Mouse (Mus musculus) activated CD4-positive, CD25-positive, alpha-beta regulatory T cell, adult 4 months (primary cell): Measurements from ENCODE around the gene Sema6d. TPM values are rescaled to one million over a fixed set of nuclear protein-coding genes. Genes with fewer than 3 reads are reported as not detected.

ENCODE experiments used
- ATAC-seq: one replicate; pipeline ENCODE4 v1.8.0; 2017
- polyA plus RNA-seq, 2 experiments: library from polyadenylated mRNA; unstranded; fragments of 100-300 nt; shearing (Covaris generic); gene quantifications; one replicate each; pipeline ENCODE4 v1.2.1; 2017

The Sema6d gene
- polyA plus RNA-seq, 2 experiments from 2014 or later: 0.95 to 1.5 TPM

DNA sequence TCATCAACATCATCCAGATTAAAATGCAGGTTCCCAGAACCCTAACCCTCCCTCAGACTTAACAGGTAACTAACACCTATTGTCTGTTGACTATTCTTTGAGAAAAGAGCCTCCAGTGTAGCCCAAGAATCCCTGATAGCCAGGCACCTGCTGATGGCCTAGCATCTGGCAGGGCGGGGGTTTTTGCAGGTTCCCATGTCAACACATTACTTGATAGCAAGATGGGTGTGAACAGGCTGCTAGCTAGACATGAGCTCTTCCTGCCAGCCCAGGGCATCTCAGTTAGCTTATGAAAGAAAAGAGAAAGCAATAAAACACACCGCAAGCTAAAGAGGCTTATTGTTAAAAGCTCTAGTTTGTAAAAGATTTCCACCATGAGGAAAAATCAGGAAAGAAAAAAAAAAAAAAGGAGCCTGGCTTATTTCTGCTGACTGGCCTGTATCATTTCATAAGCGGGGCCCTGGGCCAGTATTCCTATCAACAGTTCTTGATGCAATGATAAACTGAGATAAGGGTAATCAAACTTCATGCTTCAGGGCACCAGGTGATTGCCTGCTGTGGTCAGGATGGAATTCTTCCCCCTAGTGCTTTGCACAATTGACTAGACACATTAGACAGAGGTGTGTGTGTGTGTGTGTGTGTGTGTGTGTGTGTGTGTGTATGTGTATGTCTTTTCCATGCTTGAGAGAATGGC is 528.9 kb downstream of the Sema6d start:
- ATAC-seq: peak; percentile 35

- ATAC-seq: no peak
These were observed 530.7 kb downstream of the Sema6d start for GRCm38 (mm10) chr2:124620470-124620869.

GRCm38 (mm10) chr2:124621972-124622621 is 532.3 kb downstream of the Sema6d start:
- peak; percentile 88 for ATAC-seq

DNA sequence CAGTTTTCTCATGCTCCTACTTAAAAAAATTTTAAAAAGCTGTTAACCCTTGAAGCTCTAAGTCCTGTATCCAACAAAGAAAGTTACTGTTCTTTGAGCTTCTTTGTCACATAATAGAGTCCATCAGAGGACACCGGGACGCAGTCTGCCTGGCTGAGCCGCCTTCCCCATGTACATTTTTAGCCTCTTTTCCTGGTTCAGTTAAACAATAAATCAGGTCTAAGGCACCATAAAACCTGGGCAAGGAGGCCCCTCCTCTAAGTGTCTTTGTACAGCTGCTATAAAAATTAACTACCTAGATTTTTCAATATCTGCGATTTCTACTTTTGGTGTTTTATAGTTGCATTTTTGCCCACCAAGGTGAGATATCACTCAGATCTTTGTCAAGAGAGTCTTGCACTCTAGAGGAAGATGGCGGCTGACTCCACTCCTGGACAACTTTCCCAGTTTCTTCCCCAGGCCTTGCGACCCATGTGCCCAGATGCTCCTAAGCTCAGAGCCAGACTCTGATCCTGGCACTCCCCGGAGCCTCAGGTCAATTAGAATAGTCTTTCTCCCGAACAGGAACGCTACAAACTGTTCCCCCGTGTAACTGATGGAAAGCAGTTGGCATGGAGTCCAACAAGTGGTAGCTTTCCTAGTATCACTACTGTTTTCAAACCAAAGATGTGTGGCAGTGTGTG is 534.6 kb downstream of the Sema6d start:
- ATAC-seq: no peak

DNA sequence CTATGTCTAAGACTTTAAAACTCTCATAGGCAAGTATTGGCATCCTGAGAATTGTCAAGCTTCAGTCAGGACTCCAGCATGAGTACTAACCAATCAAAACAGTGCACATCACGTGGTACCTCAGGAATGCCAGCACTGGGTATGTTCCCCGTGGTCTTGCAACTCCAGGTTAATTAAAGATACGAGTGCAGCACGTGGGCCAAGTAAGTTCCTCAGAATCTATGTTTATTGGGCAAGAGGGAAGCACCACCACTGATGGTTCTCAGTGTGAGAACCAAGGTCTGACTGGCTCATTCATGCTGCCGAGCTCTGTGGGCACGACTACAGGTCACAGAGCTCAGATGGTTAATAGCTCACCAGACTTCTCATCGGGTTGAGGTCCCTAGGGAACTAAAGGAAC is 536.7 kb downstream of the Sema6d start:
- ATAC-seq: no peak

DNA sequence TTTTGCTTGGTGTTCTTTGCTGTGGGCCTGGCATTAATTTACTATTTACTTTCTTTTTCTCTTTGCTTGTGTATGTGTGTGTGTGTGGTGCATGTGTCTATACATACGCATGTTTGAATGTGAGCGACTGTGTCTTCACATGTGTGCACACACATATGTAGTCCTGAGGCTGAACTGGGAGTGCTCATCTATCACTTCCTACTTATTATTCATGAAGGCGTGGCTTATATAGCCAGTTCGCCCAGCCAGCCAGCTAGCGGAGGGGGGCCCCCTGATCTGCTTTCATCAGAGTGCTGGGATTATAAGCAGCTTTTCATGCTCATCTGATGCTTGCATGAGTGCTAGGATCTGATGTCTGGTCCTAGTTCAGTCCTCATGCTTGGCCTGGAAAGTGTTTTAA is 537.9 kb downstream of the Sema6d start:
- peak; percentile 28 for ATAC-seq

DNA sequence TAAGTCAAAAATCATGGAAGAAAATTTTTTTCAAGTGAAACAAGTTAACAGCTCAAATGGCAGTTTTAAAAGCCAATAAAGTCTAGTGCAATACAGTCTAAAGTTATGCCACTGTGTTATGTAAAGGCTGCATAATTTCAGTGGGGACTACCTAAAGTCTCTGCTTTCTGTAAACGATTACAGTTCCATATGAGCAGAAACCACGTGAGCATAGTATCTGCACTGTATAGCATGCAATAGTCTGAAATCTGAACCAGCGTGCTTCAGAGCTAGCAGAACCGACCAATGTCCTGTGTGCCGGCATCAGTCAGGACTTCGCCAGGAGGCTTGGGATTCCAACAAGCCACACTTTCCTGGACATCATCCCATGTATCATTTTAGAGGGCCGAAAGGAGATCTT is 538.9 kb downstream of the Sema6d start:
- no peak for ATAC-seq

- ATAC-seq: peak; percentile 79
These were observed 544.7 kb downstream of the Sema6d start for GRCm38 (mm10) chr2:124634400-124634998.

DNA sequence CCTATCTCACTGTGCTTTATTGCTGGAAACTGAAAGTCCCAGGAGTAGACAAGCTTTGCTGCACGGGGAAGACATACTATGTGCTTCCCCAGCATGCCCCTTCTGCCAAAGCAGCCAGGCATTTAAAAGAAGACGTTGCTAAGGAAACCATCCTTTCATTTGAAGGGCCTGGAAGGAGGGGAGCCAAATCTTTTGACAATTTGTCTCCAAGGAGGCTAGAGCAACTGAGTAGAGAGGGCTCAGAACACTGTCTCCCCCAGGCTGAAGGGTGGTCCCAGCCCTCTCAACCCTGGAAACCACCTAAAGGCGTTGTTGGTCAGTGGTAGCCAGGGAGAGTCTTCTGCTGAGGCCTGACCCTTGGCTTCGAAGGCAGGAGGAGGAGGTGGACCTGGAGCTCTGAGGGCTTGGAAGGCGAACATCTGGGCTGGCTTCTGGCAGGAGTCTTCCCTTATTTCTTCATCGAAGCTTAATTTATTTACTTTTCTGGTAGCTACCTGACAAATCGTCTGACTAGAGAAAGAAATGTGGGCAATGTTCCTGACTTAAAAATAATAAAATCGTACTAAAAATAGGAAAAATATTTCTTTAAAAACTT is 545.6 kb downstream of the Sema6d start:
- ATAC-seq: no peak

GRCm38 (mm10) chr2:124637080-124637479 is 547.3 kb downstream of the Sema6d start:
- no peak for ATAC-seq

GRCm38 (mm10) chr2:124639221-124639963 is 549.6 kb downstream of the Sema6d start:
- ATAC-seq: no peak

DNA sequence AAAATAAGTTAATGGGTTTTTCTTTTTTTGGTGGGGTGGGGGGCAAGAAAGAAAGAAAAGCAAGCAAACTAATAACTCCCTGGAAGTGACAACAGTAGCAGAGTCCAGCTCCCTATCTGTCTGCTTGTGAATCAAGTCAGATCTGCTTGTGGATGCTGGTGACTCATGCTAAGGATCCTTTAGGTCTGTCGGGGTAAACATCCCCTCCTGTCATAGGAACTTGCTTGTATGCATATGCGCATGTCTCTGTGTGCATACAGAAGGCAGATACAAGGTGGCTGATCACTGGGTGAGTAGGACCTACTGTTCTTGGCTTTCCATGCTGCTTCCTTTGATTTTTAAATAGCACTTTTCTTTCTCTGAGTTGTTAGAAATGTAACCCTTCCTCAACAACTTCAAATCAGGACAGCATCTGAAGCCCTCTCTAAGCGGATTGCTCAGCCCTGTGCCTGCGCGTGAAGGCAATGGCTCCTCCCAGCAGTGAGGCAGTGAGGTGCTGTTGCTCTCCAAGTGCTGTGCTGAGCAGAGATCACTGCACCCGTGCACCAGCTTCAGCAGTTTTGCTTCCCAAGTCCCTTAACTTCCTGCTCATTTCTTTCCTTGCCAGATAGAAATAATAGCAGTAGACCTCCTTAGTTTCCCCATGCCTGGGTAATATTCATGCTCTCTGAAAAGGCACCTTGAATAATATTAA is 550.9 kb downstream of the Sema6d start:
- ATAC-seq: no peak

- ATAC-seq: no peak
These were observed 551.4 kb downstream of the Sema6d start for GRCm38 (mm10) chr2:124641194-124641558.

- ATAC-seq: no peak
These were observed 552.4 kb downstream of the Sema6d start for GRCm38 (mm10) chr2:124642131-124642530.

GRCm38 (mm10) chr2:124650609-124651008 is 560.8 kb downstream of the Sema6d start:
- ATAC-seq: no peak

DNA sequence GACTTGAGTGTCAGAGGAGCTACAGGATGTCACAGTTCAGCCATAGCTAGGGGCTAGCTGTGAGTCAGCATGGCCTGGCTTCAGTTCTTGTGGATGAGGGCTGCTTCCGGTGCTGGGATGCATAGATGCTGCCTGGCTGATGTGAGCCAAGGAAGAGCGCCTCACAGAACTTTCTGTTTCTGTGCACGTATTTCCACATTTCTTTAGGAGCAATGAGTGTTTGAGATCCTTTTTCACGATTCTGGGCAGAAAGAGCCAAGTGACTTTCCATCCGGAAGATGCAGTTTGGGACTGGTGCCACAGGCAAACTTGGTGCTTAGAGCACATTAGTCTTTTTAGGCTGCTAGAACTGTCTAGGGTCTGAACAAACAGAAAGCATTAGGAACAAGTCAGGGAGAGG is 561.4 kb downstream of the Sema6d start:
- no peak for ATAC-seq

- ATAC-seq: no peak
These were observed 563.4 kb downstream of the Sema6d start for GRCm38 (mm10) chr2:124653161-124653560.

GRCm38 (mm10) chr2:124657358-124657757 is 567.6 kb downstream of the Sema6d start:
- ATAC-seq: no peak

DNA sequence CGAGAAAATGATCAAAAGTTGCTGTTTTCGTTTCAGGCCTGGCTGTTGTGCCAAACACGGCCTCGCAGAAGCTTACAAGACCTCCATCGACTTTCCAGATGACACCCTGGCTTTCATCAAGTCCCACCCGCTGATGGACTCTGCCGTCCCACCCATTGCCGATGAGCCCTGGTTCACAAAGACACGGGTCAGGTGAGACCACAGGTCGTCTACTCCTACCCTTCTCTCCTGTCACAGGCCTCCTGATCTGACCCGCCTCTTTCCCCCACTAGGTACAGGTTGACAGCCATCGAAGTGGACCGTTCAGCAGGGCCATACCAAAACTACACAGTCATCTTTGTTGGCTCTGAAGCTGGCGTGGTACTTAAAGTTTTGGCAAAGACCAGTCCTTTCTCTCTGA is 568.6 kb downstream of the Sema6d start:
- ATAC-seq: no peak

DNA sequence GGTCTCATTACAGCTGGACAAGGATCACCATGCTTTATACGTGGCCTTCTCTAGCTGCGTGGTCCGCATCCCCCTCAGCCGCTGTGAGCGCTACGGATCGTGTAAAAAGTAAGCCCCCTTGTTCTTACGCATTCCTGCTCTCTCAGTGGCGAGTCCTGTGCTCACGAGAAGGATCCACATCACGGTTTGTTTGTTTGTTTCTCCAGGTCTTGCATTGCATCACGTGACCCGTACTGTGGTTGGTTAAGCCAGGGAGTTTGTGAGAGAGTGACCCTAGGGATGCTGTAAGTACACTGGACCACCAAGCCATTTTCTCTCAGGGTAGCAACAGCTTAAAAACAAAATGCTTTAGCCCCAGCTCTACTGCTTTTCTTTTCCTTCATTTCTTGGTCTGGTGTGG is 569.8 kb downstream of the Sema6d start:
- no peak for ATAC-seq

- no peak for ATAC-seq
These were observed 570.9 kb downstream of the Sema6d start for GRCm38 (mm10) chr2:124660686-124661085.

- ATAC-seq: no peak
These were observed 571.5 kb downstream of the Sema6d start for GRCm38 (mm10) chr2:124661316-124661715.
